Mouse (Mus musculus) 3134 (cell line): ENCODE measurements around the gene Ltbp1.

Experiments used
- DNase-seq: peaks from one replicate; pipeline ENCODE4 v3.0.0-alpha.2; 2011; ENCODE audit warnings: low spot score; ENCODE audit not compliant: insufficient read length; ENCODE audit errors: extremely low read depth

The Ltbp1 gene

GRCm38 (mm10) chr17:75335649-75336048, 330.3 kb downstream of the Ltbp1 start:
- no peak for DNase-seq

GRCm38 (mm10) chr17:75341227-75341626, 335.9 kb downstream of the Ltbp1 start:
- no peak for DNase-seq

GRCm38 (mm10) chr17:75345116-75345515, 339.7 kb downstream of the Ltbp1 start:
- peak; percentile 44 for DNase-seq

DNA sequence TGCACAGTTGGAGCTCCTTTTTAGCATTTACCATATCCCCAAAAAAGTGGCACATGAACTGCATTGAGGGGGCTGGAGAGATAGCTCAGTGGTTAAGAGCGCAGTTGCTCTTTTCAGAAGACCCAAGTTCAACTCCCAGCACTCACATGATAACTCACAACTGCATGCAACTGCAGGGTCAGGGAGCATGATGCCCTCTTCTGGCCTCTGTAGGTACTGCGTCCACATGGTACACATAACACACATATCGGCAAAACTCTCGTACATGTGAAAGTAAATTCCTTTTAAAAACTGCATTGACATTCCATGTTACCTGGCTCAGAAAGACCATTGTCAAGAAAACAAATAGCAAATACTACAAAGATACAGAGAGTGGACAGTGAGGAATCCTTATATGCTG, 342.0 kb downstream of the Ltbp1 start:
- no peak for DNase-seq

GRCm38 (mm10) chr17:75349109-75349508, 343.7 kb downstream of the Ltbp1 start:
- DNase-seq: peak; percentile 43

DNA sequence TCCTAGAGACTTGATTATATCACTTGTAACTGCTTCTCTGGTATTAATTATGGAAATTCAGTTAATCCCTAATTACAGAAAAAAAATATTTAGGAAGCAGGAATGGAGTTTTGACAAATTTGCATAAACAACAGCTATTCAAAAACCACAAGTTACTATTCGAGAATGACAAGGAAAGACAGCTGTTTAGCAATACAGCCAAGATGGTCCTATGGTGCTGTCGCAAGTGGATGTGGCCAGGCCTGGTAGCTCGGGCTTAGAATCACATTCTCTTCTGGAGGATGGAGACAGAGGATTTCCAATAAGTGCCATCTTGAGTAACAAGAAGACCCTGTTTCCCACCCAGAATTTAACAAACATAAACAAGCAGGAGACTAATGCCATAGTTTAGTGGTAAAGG, 344.2 kb downstream of the Ltbp1 start:
- DNase-seq: no peak

DNA sequence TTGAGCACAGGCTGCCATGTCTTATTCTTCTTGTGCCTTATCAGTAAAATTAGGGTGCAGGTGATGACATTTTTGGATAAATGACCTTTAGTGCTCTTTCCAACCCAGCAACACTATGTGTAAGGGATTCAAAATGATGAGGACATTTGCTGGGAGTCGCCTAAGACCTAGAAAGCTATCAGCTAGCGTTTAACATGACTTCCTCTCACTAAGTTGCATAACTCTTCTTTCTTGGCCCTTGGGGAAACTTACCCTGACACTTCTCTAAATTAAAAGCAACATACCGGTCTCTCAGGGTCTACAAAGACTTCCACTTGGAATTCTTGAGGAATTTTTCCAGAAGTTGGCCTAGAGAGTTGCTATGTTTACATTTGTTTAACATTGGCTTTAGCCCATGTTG, 348.0 kb downstream of the Ltbp1 start:
- no peak for DNase-seq

DNA sequence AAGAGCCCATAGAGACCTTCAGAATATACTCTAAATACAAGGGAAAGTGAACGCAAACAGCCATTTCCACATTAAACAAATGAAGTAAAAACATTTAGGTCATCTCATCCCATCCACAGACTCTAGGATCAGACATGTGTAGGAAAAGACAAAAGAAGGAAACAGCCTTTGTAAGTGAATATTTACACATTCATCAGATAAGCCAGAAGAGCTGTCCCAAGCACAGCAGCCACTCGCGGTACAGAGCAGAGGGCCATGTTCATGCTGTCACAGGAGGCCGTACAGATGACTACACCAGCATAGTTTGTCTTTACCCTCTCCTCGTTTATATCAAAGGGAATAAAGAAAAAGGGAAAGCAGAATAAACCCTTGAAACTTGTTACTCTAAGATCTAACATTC, 350.1 kb downstream of the Ltbp1 start:
- no peak for DNase-seq

- DNase-seq: no peak
Measured at GRCm38 (mm10) chr17:75360111-75360510, 354.7 kb downstream of the Ltbp1 start.

GRCm38 (mm10) chr17:75366332-75366731, 361.0 kb downstream of the Ltbp1 start:
- no peak for DNase-seq

GRCm38 (mm10) chr17:75367486-75368155, 362.3 kb downstream of the Ltbp1 start:
- no peak for DNase-seq

- DNase-seq: no peak
Measured at GRCm38 (mm10) chr17:75368580-75368979, 363.2 kb downstream of the Ltbp1 start.

DNA sequence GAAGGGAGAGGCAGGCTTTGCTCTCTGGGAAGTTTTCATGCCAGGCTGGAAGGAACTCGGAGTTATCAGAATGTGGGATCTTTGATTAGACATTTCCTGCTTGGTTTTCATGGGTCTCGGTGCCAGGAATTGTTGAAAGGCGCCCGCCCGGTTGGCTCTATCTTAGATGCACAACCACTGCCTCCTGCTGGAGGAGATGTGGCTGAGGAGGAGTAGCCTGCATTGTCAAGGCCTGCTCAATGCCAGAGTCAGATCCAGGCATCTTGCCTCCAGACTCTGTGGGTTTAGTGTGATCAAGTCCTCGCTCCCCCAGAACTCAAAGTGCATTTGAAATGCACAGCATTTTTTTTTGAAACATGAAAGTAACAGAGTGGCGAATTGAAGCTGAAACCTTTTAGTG, 364.0 kb downstream of the Ltbp1 start:
- DNase-seq: peak; percentile 26

DNA sequence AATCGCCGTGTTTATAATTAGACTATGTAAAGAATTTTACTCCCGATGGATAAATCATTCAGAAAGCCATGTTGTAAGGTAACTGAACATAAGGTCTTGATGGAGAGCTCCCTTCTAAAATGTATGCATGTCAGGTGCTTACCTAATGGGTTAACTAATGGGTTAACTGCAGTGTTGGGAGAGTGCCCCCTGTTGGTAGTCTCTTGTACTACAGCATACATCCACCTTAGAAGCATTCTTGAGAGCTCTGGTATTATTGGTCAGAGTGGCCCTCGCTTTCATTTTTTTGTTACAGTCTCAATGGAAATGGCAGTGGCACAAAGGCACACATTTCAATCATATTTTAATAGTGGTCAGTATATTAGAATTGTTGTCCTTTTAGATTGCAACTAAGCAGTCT, 364.8 kb downstream of the Ltbp1 start:
- no peak for DNase-seq

GRCm38 (mm10) chr17:75371650-75372049, 366.3 kb downstream of the Ltbp1 start:
- no peak for DNase-seq

GRCm38 (mm10) chr17:75372371-75372770, 367.0 kb downstream of the Ltbp1 start:
- DNase-seq: no peak

DNA sequence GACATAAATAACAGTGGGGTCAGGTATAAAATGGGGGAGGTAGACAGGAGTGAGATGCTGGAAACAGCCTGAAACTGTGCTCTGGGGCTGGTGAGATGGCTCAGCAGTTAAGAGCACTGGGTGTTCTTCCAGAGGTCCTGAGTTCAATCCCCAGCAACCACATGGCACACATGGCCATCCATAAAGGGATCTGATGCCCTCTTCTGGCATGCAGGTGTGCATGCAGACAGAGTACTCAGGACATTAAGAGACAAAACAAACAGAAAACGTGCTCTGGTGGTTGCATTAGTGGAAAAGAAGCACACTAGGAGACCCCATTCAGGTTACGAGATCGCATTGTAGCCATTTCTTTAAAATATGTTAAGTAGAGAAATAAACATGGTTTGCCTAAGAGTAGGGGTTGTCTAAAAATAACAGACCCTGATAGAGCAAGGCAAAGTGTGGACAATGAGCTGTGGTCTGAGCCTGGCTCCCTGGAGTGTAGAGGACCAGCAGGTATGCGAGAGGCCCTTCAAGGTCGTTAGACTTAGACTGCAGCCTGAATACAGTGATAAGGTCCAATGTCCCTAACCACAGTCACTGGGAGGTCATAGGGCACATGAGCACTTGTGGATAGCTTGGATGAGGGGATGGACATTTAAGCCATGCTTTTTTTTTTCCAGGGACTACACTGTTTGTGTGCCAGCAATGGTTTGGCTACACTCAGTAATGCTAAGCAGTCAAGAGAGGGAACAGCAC, 369.1 kb downstream of the Ltbp1 start:
- no peak for DNase-seq

GRCm38 (mm10) chr17:75378256-75378871, 373.0 kb downstream of the Ltbp1 start:
- no peak for DNase-seq

DNA sequence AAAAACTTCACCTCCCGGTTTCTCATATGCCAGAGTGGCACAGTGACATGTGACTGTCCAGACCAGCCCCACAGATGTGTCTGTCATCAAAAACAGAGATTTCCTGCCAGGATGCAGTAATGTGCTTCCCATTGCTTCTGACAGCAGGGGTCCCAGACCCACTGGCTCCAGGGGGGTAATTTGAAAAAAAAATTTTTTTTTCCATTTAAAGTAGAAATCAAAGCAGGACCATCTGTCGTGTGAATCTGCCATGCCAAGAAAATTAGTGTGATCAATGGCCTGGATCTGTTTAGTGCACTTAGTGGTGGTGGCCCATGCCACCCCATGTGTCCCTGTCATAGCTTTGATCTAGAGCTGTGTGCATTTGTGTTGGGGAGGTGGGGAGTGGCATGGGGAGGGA, 374.8 kb downstream of the Ltbp1 start:
- no peak for DNase-seq

- no peak for DNase-seq
Measured at GRCm38 (mm10) chr17:75388402-75388801, 383.0 kb downstream of the Ltbp1 start.

GRCm38 (mm10) chr17:75390142-75390541, 384.8 kb downstream of the Ltbp1 start:
- DNase-seq: no peak
